Mouse (Mus musculus): ENCODE measurements at regions not wholly inside any gene's neighbourhood (a gene's known extent, or its start where the extent isn't known, plus 50 kb on each side); places are given as distances from the start of the nearest gene placed in this dataset.
A peak's percentile ranks its signal among the peaks of the same experiment; 100 is the strongest.

- DNase-seq: no peak
These were observed 129.3 kb upstream of the Parp11 start for GRCm38 (mm10) chr6:127317309-127317708.

- no peak for DNase-seq
These were observed 127.7 kb upstream of the Parp11 start for GRCm38 (mm10) chr6:127318746-127319582.

- no peak for DNase-seq
These were observed 126.0 kb upstream of the Parp11 start for GRCm38 (mm10) chr6:127320600-127320999.

- no peak for DNase-seq
These were observed 125.6 kb upstream of the Parp11 start for GRCm38 (mm10) chr6:127321031-127321430.

- DNase-seq: no peak
These were observed 124.2 kb upstream of the Parp11 start for GRCm38 (mm10) chr6:127322398-127322797.

GRCm38 (mm10) chr6:127324984-127325383, 121.7 kb upstream of the Parp11 start:
- DNase-seq: peak; percentile 61 to 65

GRCm38 (mm10) chr6:127325596-127326332, 120.9 kb upstream of the Parp11 start:
- DNase-seq: no peak

GRCm38 (mm10) chr6:127326333-127326729, 120.3 kb upstream of the Parp11 start:
- no peak for DNase-seq

GRCm38 (mm10) chr6:127329191-127330014, 117.2 kb upstream of the Parp11 start:
- peak in 1 of 2 experiments; percentile 17 for DNase-seq

- DNase-seq: peak; percentile 81 to 87
These were observed 116.5 kb upstream of the Parp11 start for GRCm38 (mm10) chr6:127330015-127330705.

- DNase-seq: peak in 1 of 2 experiments; percentile 23
These were observed 115.5 kb upstream of the Parp11 start for GRCm38 (mm10) chr6:127331091-127331490.

- no peak for DNase-seq
These were observed 112.4 kb upstream of the Parp11 start for GRCm38 (mm10) chr6:127334256-127334655.

GRCm38 (mm10) chr6:127335462-127335886, 111.2 kb upstream of the Parp11 start:
- no peak for DNase-seq

GRCm38 (mm10) chr6:127335996-127336660, 110.5 kb upstream of the Parp11 start:
- no peak for DNase-seq

- DNase-seq: no peak
These were observed 109.8 kb upstream of the Parp11 start for GRCm38 (mm10) chr6:127336681-127337397.

- DNase-seq: no peak
These were observed 109.2 kb upstream of the Parp11 start for GRCm38 (mm10) chr6:127337398-127337871.

GRCm38 (mm10) chr6:127338412-127338811, 108.2 kb upstream of the Parp11 start:
- no peak for DNase-seq

GRCm38 (mm10) chr6:127341604-127342003, 105.0 kb upstream of the Parp11 start:
- DNase-seq: no peak

GRCm38 (mm10) chr6:127348770-127349409, 97.8 kb upstream of the Parp11 start:
- DNase-seq: no peak

GRCm38 (mm10) chr6:127349479-127350110, 97.0 kb upstream of the Parp11 start:
- no peak for DNase-seq

Data from cerebellum, adult 18-20 months (tissue).